Mouse (Mus musculus): ENCODE measurements around the gene Asf1a.
"Not testable (repeated sequence)": the region's sequence is repeated elsewhere in the genome, so short reads cannot be mapped to it uniquely, and the experiment has no call there.

Asf1a gene

GRCm38 (mm10) chr10:53641507-53641906, 45.0 kb downstream of the Asf1a start:
- DNase-seq (ENCODE audit: low spot score), result no peak

GRCm38 (mm10) chr10:53650683-53651082, 54.1 kb downstream of the Asf1a start:
- no peak for DNase-seq (ENCODE audit: low spot score)

- not testable (repeated sequence) for DNase-seq (ENCODE audit: low spot score)
These were observed 57.7 kb downstream of the Asf1a start for GRCm38 (mm10) chr10:53654239-53654638.
